Mouse (Mus musculus) kidney, adult 8-10 months (tissue): ENCODE data around the gene Barhl1.

Experiments used
- DNase-seq, 2 experiments: peaks; one replicate each; pipeline ENCODE4 v3.0.0; 2022

The Barhl1 gene

GRCm38 (mm10) chr2:28916513-28916865, at the start of gene Barhl1:
Gene Barhl1 (minus strand): TSS chr2:28916668.
- no peak for DNase-seq

DNA sequence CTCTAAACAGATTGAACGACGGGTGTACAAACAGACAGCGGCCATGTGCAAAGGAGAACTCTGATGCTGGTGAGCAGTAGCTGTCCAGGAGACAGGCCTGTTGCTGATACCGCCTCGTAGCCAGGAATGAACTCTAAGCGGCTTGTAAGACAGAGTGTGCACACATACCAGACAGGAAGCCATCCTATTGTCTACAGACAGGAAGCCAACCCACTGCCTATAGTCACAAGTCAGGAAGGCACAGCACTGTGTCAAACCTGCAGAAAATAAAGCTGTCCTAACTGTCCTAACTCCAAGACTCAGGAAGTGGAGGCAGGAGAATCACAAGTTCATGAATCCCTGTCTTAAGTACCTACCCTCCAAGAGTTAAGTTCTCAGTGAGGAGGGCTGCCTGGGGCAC, 47.1 kb upstream of the Barhl1 start:
- no peak for DNase-seq

DNA sequence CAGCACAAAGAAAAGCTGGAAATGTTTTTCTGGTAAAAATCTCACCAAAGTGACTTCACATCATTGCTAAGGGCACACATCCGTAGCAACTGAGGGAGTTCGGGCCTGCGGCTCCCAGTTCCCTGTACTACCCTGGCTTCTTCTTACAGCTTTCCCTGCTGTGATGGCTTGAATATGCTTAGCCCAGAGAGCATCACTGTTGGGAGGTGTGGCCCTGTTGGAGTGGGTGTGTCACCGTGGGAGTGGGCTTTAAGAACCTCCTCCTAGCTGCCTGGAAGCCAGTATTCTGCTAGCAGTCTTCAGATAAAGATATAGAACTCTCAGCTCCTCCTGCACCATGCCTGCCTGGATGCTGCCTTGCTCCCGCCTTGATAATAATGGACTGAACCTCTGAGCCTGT, 45.2 kb upstream of the Barhl1 start:
- no peak for DNase-seq

- peak in 1 of 2 experiments; percentile 7 for DNase-seq
Observed at GRCm38 (mm10) chr2:28961024-28961585, 44.6 kb upstream of the Barhl1 start.

GRCm38 (mm10) chr2:28956874-28957273, 40.4 kb upstream of the Barhl1 start:
- DNase-seq = no peak

GRCm38 (mm10) chr2:28954595-28954994, 38.1 kb upstream of the Barhl1 start:
- DNase-seq = no peak

DNA sequence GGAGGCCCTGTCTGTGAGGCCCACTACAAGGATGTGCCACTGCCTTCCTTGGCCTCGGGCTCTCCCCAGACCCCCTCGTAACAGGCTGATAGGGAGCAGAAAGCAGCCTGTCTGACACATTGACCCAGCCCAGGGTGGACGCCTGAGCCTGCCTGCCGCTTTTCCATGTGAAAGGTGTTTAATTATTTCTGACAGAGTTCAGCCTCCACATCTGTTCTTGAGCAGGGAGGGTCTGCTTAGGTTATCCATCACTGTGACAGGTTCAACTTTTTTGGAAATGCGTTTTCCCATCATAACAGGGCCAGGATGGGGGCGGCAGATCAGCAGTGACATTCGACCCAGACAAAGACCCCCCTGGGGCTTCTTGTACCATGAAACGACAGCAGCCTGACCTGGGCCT, 36.5 kb upstream of the Barhl1 start:
- DNase-seq = no peak

GRCm38 (mm10) chr2:28946312-28946711, 29.8 kb upstream of the Barhl1 start:
- DNase-seq = no peak

DNA sequence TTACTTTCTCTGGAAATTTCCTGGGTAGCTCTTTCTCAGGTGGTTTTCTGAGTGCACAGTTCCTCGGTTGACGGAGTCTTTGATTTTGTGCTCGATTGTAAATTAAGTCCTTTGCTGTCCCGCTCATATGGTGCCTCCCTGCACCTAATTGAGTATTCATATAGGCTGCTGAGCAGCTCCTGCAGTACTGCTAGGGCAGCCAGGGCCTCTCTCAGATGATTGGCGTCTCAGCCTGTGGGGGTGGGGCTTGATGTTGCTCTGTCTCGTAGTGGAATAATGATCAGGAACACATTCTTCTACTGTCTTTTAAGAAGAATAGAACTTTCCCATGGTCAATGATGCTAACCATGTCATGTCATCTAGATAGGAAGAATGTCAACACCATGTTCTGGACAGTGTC, 28.9 kb upstream of the Barhl1 start:
- DNase-seq = no peak

DNA sequence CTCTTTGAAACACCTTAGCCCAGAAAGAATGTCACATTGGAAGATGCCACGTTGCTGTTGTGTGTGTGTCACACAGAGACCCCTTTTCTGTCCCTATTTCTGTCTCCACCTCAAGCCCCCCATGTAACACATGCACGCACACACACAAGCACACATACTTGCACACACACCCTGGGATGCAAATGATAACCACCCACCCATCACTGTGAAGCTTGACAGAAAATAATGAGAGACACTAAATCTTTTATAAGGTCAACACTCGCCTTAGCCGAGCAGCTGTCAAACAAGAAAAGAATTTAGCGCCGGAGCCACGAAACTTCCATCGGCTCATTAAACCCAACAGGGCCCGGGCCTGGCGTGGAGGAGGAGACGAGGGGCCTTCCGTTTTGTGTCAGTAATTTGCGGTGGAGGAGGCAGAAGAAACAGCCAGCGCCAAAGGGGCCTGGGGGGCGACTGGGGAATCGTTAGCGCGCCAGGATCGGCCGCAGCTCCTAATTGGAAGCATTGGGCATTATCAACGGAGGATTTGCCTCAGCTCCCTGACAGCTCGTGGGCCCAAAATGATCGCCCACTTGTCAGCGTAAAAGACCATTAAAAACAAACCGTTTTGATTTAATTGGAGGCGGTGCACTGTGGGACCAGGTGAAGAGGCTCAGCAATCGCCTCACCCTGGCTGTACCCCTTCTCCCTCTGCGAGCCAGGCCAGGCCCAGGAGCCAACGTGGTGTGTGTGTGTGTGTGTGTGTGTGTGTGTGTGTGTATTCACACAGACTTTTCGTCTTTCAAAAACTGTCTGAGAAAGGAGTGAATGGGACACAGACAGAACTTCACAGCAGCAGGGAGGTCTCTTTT, 27.4 kb upstream of the Barhl1 start:
- DNase-seq = no peak

DNA sequence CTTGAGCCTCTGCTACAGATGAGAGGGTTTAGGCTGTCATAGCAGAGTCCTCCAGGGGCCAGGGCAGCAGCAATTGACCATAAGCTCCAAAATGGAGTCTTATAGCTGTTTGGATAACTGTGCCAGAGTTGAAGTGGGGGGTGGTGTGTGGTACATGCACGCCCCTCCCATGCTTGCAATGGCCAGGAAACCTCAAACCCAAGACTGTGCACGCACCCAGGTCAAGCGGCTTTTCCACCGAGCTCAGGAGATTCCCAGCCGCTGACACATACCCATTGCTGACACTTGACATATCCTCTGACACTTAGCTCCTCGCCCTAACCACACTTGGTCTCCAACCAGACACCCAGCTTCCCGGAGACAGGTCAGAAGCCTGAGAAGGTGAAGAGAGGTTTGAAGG, 22.5 kb upstream of the Barhl1 start:
- no peak for DNase-seq

GRCm38 (mm10) chr2:28930571-28930970, 14.1 kb upstream of the Barhl1 start:
- DNase-seq = no peak

DNA sequence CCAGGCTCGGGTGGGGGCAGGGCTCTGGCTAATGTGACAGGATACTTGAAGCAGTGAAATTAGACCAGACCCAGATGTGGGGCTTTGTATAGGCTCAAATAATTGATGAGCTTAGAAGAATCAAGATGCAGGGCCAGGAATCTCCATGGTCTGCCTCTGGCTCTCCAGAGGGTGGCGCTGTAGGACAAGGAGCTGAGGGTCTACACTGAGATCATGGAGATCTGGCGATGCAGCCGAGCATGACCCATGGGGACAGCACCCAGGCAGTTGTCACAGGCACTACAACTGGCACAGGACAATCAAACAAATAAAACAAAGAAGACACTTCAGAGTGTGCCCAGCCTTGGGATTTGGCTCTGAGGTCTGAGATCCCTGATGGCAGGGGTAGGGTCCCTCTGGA, 7.4 kb upstream of the Barhl1 start:
- peak; percentile 23 to 40 for DNase-seq

DNA sequence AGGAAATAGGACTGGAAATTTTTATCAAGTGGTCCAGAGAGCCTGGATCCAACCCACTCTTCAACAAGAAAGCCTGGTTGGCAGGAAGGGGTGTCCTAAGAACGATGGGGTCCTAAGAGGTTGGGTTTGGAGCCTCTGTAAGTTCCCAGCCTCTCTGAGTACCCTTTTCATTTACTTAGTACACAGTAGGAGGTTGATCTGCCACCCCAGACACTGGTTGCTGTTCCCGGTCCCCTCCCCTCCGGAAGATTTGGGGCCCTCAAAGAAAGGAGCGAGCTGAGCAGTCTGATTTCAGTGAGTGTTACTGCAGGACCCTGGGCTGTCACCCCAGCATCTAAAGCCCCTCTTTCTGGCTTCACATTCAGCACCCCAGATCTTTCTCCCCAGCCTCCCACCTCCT, 2.5 kb upstream of the Barhl1 start:
- DNase-seq = no peak

GRCm38 (mm10) chr2:28917518-28918361, 1.3 kb upstream of the Barhl1 start:
- no peak for DNase-seq

DNA sequence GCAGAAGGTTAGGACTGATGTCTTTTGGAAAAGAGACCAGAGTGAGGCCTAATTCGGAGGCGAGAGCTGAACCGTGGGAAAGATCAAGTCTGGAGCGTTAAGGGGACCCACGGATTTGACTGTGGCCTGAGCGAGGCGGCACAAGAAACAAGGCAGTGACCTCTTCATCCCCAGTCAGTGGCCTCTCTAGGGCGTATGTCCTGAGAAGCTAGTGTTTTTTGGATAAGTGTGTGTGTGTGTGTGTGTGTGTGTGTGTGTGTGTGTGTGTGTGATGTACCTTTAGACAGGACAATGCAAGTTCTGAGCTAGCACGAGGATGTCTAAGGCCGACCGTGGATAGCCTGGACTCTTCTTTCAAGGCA, 669 bp upstream of the Barhl1 start:
- no peak for DNase-seq

GRCm38 (mm10) chr2:28915768-28916512, 528 bp downstream of the Barhl1 start:
- peak; percentile 74 to 81 for DNase-seq

GRCm38 (mm10) chr2:28915104-28915738, 1.2 kb downstream of the Barhl1 start:
- DNase-seq = no peak

GRCm38 (mm10) chr2:28914121-28914520, 2.3 kb downstream of the Barhl1 start:
- no peak for DNase-seq

DNA sequence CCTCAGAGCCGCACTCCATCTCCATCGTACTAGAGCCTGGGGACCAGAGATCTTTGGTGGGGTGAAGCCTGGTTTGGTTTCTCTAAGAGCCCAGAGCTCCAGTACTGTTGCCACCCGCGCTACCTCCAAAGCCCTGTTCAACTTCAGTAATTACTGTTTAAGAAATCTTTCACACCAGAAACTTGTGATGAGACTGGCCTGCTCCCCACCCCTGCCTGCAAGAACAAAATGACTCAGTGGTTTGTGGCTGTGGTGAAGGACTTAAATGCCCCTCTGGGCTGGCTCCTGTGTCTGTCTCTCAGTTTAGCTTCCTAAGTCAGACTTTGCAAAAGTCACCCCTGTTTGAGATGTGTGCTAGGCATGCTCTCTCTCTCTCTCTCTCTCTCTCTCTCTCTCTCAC, 3.5 kb downstream of the Barhl1 start:
- no peak for DNase-seq

DNA sequence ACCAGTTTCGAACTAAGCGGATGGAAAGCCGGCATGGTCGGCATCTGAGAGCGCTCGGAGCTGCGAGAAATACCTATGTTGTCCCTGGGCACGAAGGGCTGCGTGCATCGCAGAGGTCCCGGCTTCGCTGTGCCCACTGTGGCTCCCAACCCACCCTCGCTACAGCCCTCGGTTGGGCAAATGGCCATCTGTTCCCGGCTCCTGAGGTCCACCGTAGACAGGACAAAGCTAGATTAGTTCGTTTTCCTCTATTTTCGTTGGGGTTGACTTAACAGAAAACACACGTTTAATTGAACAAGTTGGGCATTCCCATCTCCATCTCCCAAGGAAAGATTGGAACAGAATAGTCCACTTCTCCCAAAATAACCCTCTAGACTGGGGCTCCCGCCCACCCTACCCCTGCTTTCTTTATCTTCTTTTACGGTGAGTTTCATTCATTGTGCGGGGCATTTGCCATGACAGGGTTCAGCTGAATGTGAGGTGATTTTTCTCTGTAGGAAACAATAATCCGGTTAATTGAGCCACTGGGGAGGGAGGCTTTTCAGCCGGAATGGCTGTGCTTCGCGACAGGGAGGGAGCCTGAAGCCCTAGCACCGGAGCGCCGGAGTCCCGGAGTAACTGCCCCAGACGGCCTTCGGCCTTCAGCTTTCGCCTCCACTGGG, 4.3 kb downstream of the Barhl1 start:
- no peak for DNase-seq
